Mouse (Mus musculus) spleen, embryonic (tissue): ENCODE data around the gene Fli1.

Experiments
- CTCF ChIA-PET: fragments of 350-600 bp; sonication (Branson Sonifier 250); formaldehyde crosslinking; loops from one replicate; lab custom pipeline; 2022; lab: Charles Lee

Fli1 gene

GRCm38 (mm10) chr9:32478087-32478486 is 64.6 kb downstream of the Fli1 start:
- CTCF ChIA-PET = no interaction called here

GRCm38 (mm10) chr9:32476604-32477003 is 66.1 kb downstream of the Fli1 start:
- CTCF ChIA-PET = no interaction called here

GRCm38 (mm10) chr9:32474621-32475390 is 67.9 kb downstream of the Fli1 start:
- CTCF ChIA-PET = no interaction called here

- CTCF ChIA-PET = interaction anchor here (1.3 kb wide), 1 partner anchor 10 kb away, joined by 3 read pairs; no protein-coding TSS in a partner anchor
These were observed 70.3 kb downstream of the Fli1 start for GRCm38 (mm10) chr9:32472346-32472745.

GRCm38 (mm10) chr9:32469123-32469751 is 73.4 kb downstream of the Fli1 start:
- CTCF ChIA-PET = no interaction called here

- CTCF ChIA-PET = no interaction called here
These were observed 74.3 kb downstream of the Fli1 start for GRCm38 (mm10) chr9:32468313-32468712.

GRCm38 (mm10) chr9:32467443-32467842 is 75.2 kb downstream of the Fli1 start:
- CTCF ChIA-PET = no interaction called here

- CTCF ChIA-PET = interaction anchor here (0.6 kb wide), 2 partner anchors 21 to 96 kb away, joined by 3 to 4 read pairs; no protein-coding TSS in a partner anchor
These were observed 75.8 kb downstream of the Fli1 start for GRCm38 (mm10) chr9:32466861-32467260.

GRCm38 (mm10) chr9:32456707-32457106 is 86.0 kb downstream of the Fli1 start:
- CTCF ChIA-PET = interaction anchor here (1.1 kb wide), 1 partner anchor 126 kb away, joined by 3 read pairs; no protein-coding TSS in a partner anchor

GRCm38 (mm10) chr9:32450161-32450560 is 92.5 kb downstream of the Fli1 start:
- CTCF ChIA-PET = interaction anchor here (0.6 kb wide), 2 partner anchors 24 to 65 kb away, joined by 3 read pairs; no protein-coding TSS in a partner anchor

GRCm38 (mm10) chr9:32448766-32449165 is 93.9 kb downstream of the Fli1 start:
- CTCF ChIA-PET = interaction anchor here (0.6 to 0.7 kb wide), 2 partner anchors 171 to 1046 kb away, joined by 3 to 5 read pairs; no protein-coding TSS in a partner anchor

GRCm38 (mm10) chr9:32445789-32446188 is 96.9 kb downstream of the Fli1 start:
- CTCF ChIA-PET = interaction anchor here (0.7 to 0.9 kb wide), 2 partner anchors 10 to 21 kb away, joined by 3 read pairs; no protein-coding TSS in a partner anchor

GRCm38 (mm10) chr9:32444453-32445201 is 98.0 kb downstream of the Fli1 start:
- CTCF ChIA-PET = interaction anchor here (0.6 kb wide), 2 partner anchors 11 to 118 kb away, joined by 4 read pairs; no protein-coding TSS in a partner anchor

- CTCF ChIA-PET = interaction anchor here (0.6 kb wide), 1 partner anchor 119 kb away, joined by 4 read pairs; no protein-coding TSS in a partner anchor
These were observed 98.8 kb downstream of the Fli1 start for GRCm38 (mm10) chr9:32443817-32444216.

GRCm38 (mm10) chr9:32443115-32443514 is 99.5 kb downstream of the Fli1 start:
- CTCF ChIA-PET = no interaction called here

- CTCF ChIA-PET = no interaction called here
These were observed 108.1 kb downstream of the Fli1 start for GRCm38 (mm10) chr9:32434241-32435213.

- CTCF ChIA-PET = no interaction called here
These were observed 111.6 kb downstream of the Fli1 start for GRCm38 (mm10) chr9:32431061-32431460.

GRCm38 (mm10) chr9:32425321-32425720 is 117.3 kb downstream of the Fli1 start:
- CTCF ChIA-PET = no interaction called here

GRCm38 (mm10) chr9:32420711-32421110 is 122.0 kb downstream of the Fli1 start:
- CTCF ChIA-PET = interaction anchor here (1.1 kb wide), 1 partner anchor 16 kb away, joined by 4 read pairs; no protein-coding TSS in a partner anchor

- CTCF ChIA-PET = no interaction called here
These were observed 125.1 kb downstream of the Fli1 start for GRCm38 (mm10) chr9:32417466-32418116.
